Mouse (Mus musculus): ENCODE results near the gene Zfp207.
A peak's percentile ranks its signal among the peaks of the same experiment; 100 is the strongest.

DNA sequence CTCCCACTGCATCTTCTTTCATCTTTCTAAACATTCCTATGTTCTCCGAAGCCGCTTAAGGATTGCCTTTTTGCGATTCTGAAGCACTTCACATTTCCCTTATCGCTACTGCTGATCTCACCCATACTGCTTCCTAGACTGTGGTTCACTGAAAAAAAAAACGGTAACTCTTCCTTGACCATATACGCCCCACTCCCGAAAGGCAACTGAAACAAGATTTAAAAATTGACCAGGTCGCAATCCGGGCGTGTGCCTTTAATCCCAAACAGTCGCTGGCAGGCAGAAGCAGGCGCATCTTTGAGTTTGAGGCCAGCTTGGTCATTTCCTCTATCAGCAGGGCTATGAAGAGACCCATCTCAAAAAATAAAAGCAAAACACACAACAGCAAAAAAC is 457 bp upstream of the Zfp207 start:
- TF ChIP-seq JUND (conservative IDR thresholded peaks at IDR 0.05; ENCODE audit: low read depth, low read length) = no peak
- no peak for TF ChIP-seq MAZ (IDR thresholded peaks at IDR 0.05; ENCODE audit: low read depth, low read length)
- no peak for TF ChIP-seq CTCF (conservative IDR thresholded peaks at IDR 0.05 in 1 of 2, IDR thresholded peaks at IDR 0.05 in 1 of 2; ENCODE audit: low read depth in 2 of 2, low read length in 2 of 2)
- TF ChIP-seq USF1 (IDR thresholded peaks at IDR 0.05; ENCODE audit: low read depth, low read length) = no peak
- no peak for TF ChIP-seq POLR2A (IDR thresholded peaks at IDR 0.05; ENCODE audit: low read depth, low read length)
- peak; percentile 3; the same call in 1 of the 2 replicates for TF ChIP-seq MXI1 (IDR thresholded peaks at IDR 0.05; ENCODE audit: low read depth, low read length)
- TF ChIP-seq RCOR1 (conservative IDR thresholded peaks at IDR 0.05; ENCODE audit: low read depth, low read length) = no peak
